Mouse (Mus musculus) limb, embryonic 15.5 days (tissue): ENCODE measurements at regions not wholly inside any gene's neighbourhood (a gene's known extent, or its start where the extent isn't known, plus 50 kb on each side); places are given as distances from the start of the nearest gene placed in this dataset.

ENCODE experiments used
- ATAC-seq: fragments of 200-750 bp; cut with Nextera tagmentation; 2 replicates; pipeline ENCODE4 v1.8.0; 2017; ENCODE audit warnings: low read depth, moderate TSS enrichment; ENCODE audit not compliant: insufficient number of reproducible peaks, low FRiP score, low TSS enrichment
- H3K27ac ChIP-seq: fragments of 300-500 bp; sonication (generic); 2 replicates; pipeline ENCODE4 v1.5.1; 2015; ENCODE audit warnings: moderate library complexity, mild to moderate bottlenecking, inconsistent platforms
- H3K27me3 ChIP-seq: fragments of 300-500 bp; sonication (generic); 2 replicates; pipeline ENCODE4 v1.6.1; 2015; ENCODE audit warnings: inconsistent platforms
- H3K36me3 ChIP-seq: fragments of 300-500 bp; sonication (generic); 2 replicates; pipeline ENCODE4 v1.6.1; 2015; ENCODE audit warnings: inconsistent platforms
- H3K4me1 ChIP-seq: fragments of 300-500 bp; sonication (generic); 2 replicates; pipeline ENCODE4 v1.6.1; 2015; ENCODE audit warnings: inconsistent platforms
- H3K4me2 ChIP-seq: fragments of 300-500 bp; sonication (generic); 2 replicates; pipeline ENCODE4 v1.6.1; 2015; ENCODE audit warnings: mild to moderate bottlenecking, inconsistent platforms
- H3K4me3 ChIP-seq: fragments of 300-500 bp; sonication (generic); 2 replicates; pipeline ENCODE4 v1.5.1; 2015; ENCODE audit warnings: mild to moderate bottlenecking, inconsistent platforms
- H3K9ac ChIP-seq: fragments of 300-500 bp; sonication (generic); 2 replicates; pipeline ENCODE4 v1.6.1; 2015; ENCODE audit warnings: inconsistent platforms
- H3K9me3 ChIP-seq: fragments of 300-500 bp; sonication (generic); 2 replicates; pipeline ENCODE4 v1.6.1; 2016; ENCODE audit warnings: inconsistent platforms
- WGBS: fragments of 180-500 bp; shearing (Covaris S2); methylation state at CpG from one replicate; pipeline ENCODE4 v1.1.7; 2015; 5-methylcytosine and 5-hydroxymethylcytosine counted together

DNA sequence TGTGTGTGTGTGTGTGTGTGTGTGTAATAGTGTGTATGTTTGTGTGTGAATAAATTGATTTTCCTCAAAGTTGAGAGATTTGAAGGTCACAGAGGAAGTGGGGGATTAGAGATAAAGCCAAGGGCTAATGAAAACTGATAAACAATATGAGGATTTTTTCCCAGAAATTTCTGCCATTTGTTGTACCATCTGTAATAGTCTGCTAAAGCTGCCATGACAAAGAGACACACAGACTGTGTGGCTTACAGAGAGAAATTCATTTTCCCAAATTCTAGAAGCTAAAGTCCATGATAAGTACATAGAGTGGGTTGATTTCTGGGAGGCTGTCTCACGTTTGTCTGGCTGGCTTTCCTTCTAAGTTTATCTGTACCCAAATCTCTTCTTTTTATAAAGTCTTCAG is 259.6 kb downstream of the Ndufa4 start:
- H3K27ac ChIP-seq: no peak overlapping the region
- no peak overlapping the region for H3K4me2 ChIP-seq
- 44% methylated on average over 1 of the region's 1 CpGs for WGBS
- H3K4me3 ChIP-seq: no peak overlapping the region
- H3K9ac ChIP-seq: no peak overlapping the region
- ATAC-seq: no peak
- H3K9me3 ChIP-seq: no peaks in the 10 kb centered on the region
- H3K36me3 ChIP-seq: no peaks in the 10 kb centered on the region
- H3K27me3 ChIP-seq: no peaks in the 10 kb centered on the region
- H3K4me1 ChIP-seq: no peaks in the 10 kb centered on the region

DNA sequence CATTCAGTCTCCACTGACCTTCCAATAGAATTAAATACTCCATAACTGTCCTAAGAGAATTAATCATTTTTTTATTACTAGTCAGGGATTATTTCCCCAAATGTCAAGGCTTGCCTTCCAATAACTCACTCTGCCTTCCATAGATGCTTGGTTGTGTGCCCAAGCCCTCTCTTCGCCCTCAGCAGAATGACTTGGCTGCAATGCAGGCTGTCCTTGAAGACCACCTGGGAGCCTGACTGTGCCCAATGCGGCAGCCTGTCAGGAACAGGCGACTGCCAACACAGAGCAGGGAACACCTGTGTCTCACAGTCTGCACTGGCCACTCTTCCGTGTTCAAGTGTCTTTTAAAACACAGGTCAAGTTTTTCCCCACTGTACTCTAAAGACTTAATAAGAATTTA is 294.0 kb downstream of the Ndufa4 start:
- Histone ChIP-seq H3K4me2 (no peak overlapping the region), H3K27ac (no peak overlapping the region), H3K9ac (no peak overlapping the region), H3K36me3 (no peaks in the 10 kb centered on the region), H3K27me3 (no peaks in the 10 kb centered on the region), H3K4me3 (no peak overlapping the region), H3K9me3 (no peaks in the 10 kb centered on the region), H3K4me1 (no peaks in the 10 kb centered on the region)
- no peak for ATAC-seq
- 60% methylated on average over 4 of the region's 4 CpGs for WGBS

DNA sequence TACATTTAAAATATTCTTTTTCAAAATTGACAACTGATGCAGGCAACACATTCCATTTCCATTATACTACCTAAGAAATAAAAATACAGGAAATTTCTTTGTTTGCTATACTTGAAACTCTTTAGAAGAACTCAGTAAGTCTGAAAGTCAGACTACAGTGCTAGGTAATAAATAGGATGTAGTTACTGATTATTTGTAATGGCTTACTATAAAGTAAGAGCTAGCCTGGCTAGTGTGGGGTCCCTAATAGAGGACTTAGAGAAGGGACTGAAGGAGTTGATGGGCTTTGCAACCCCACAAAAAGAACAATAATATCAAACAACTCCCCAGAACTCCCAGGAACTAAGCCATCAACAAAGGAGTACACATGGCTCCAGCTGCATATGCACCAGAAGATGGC is 299.1 kb downstream of the Ndufa4 start:
- Histone ChIP-seq H3K36me3 (no peaks in the 10 kb centered on the region), H3K9ac (no peak overlapping the region), H3K4me3 (no peak overlapping the region), H3K27ac (no peak overlapping the region), H3K4me1 (no peaks in the 10 kb centered on the region), H3K9me3 (no peaks in the 10 kb centered on the region), H3K27me3 (no peaks in the 10 kb centered on the region), H3K4me2 (no peak overlapping the region)
- no peak for ATAC-seq

DNA sequence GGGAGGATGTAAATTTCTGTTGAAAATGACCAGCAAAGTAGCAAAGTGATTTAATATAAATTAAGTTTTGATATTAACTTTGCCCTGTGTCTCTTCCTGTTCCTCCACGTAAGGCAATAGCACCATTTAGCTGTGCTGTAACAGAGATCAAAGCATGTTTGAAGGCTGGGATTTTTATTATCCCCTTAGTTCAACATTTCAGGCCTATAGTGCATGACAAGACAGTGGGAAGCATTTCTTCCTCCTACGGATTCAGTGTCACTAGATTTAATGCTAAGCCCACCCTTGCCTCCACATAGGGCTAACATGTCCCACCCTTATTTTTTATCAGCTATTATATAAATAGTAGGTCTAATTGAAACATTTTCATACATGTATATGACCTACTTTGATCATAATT is 299.6 kb downstream of the Ndufa4 start:
- 56% methylated on average over 2 of the region's 2 CpGs for WGBS
- H3K4me1 ChIP-seq: no peaks in the 10 kb centered on the region
- H3K36me3 ChIP-seq: no peaks in the 10 kb centered on the region
- H3K4me3 ChIP-seq: no peak overlapping the region
- H3K27ac ChIP-seq: no peak overlapping the region
- H3K9ac ChIP-seq: no peak overlapping the region
- no peak overlapping the region for H3K4me2 ChIP-seq
- no peak for ATAC-seq
- H3K27me3 ChIP-seq: no peaks in the 10 kb centered on the region
- no peaks in the 10 kb centered on the region for H3K9me3 ChIP-seq

DNA sequence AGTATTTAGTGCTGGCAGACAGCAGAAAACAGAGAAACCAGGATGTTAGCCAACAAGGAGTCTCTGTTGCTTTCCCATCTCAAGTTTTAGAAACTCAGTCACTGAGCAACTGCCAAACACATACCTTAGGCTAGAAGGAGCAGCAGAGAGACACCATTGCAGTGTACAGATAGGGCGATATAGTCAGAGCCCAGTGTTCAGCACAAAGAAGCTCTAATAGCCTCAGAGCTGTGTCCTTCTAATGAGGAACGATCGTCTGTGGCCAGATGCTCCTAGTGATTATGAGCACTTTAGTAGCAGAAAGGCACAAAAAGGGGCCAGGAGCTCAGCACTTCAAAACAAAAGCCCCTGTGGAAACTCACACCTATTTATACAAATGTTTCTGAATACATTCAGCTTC is 301.2 kb downstream of the Ndufa4 start:
- Histone ChIP-seq H3K4me1 (no peaks in the 10 kb centered on the region), H3K27me3 (no peaks in the 10 kb centered on the region), H3K9me3 (no peaks in the 10 kb centered on the region), H3K4me2 (no peak overlapping the region), H3K9ac (no peak overlapping the region), H3K27ac (no peak overlapping the region), H3K36me3 (no peaks in the 10 kb centered on the region), H3K4me3 (no peak overlapping the region)
- no peak for ATAC-seq
- WGBS: 56% methylated on average over 3 of the region's 3 CpGs

DNA sequence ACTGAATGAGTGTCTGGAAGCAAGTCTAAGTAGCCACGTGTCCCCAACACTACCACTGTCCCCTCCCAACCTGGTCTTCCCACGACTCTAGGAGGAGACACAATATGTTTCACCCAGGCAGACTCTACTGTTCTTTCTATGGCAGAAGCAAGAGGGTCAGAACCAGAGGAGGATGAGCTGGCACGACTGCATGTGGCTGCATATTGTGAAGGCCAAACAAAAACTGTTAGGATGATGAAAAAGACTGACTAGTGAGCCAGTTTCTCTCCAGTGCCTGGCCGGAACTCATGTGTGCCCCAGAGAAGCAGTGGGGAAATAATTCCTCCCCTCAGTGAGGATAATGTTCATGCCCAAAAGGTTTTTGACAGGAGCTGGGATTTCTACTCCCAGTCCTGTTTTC is 301.8 kb downstream of the Ndufa4 start:
- Histone ChIP-seq H3K9me3 (no peaks in the 10 kb centered on the region), H3K36me3 (no peaks in the 10 kb centered on the region), H3K4me1 (no peaks in the 10 kb centered on the region), H3K27ac (no peak overlapping the region), H3K4me2 (no peak overlapping the region), H3K9ac (no peak overlapping the region), H3K4me3 (no peak overlapping the region), H3K27me3 (no peaks in the 10 kb centered on the region)
- 65% methylated on average over 4 of the region's 4 CpGs for WGBS
- no peak for ATAC-seq

DNA sequence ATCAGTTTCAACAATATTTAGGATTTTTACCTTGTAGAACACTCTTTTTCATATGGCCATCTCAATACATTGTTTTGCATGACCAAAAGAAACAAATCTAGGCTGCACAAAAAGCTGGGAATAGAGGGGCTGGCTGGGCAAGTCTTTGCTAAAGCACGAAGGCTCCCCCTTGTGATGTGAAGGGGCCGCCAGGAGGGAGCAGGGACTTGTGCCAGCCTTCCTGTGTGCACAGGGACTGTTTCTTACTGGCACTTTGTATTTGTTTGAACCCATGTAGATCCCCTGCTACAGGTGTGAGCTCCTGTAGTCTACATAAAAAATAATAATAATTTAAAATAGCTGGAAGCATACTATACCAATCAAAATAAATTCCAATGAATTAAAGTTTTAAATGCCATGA is 312.4 kb downstream of the Ndufa4 start:
- no peak overlapping the region for H3K4me2 ChIP-seq
- no peaks in the 10 kb centered on the region for H3K36me3 ChIP-seq
- no peaks in the 10 kb centered on the region for H3K27me3 ChIP-seq
- WGBS: 15% methylated on average over 2 of the region's 2 CpGs
- H3K9me3 ChIP-seq: no peaks in the 10 kb centered on the region
- no peak for ATAC-seq
- no peak overlapping the region for H3K9ac ChIP-seq
- no peak overlapping the region for H3K27ac ChIP-seq
- H3K4me3 ChIP-seq: no peak overlapping the region
- 0 out of 2 replicates have a peak, but pooled peaks cover 7% of the 10 kb centered on the region for H3K4me1 ChIP-seq

DNA sequence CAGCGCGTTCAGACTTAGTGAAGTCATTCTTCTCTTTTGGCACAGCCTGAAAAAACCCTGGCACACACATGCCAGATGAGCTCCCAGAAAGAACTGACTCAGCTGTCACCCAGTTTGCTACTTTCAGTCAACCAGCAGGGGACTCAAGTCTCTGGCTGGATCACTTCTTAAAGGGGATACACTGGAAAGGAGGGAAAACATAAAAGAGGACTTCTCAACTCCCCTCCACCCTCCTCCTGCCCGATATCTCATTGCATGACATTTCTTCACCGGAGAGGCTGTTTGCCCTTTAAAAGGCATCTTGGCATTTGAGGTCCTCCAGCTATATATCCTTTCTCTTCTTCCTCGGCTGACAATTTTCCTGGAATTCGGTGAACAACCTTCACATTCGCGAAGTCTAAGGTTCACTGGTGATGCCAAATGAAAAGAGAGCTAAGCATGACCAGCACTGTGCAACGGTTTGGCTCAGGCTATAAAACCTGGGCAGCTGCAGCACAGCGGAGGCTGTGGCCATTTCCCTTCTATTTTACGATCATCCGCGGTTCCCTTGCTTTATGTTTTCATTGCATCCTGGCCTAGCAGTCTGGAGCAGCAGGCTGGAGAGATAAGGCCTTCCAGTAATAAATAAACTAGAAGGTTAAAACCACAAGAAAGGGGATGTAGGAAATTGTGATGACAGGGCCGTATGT is 313.6 kb downstream of the Ndufa4 start:
- Histone ChIP-seq H3K4me3 (0 out of 2 replicates have a peak overlapping the region, but pooled peaks have one; percentile 2), H3K4me1 (0 out of 2 replicates have a peak, but pooled peaks cover 7% of the 10 kb centered on the region), H3K9ac (no peak overlapping the region), H3K27me3 (no peaks in the 10 kb centered on the region), H3K27ac (no peak overlapping the region), H3K36me3 (no peaks in the 10 kb centered on the region), H3K9me3 (no peaks in the 10 kb centered on the region), H3K4me2 (peak overlapping the region; percentile 32)
- 18% methylated on average over 14 of the region's 14 CpGs for WGBS
- no peak for ATAC-seq

DNA sequence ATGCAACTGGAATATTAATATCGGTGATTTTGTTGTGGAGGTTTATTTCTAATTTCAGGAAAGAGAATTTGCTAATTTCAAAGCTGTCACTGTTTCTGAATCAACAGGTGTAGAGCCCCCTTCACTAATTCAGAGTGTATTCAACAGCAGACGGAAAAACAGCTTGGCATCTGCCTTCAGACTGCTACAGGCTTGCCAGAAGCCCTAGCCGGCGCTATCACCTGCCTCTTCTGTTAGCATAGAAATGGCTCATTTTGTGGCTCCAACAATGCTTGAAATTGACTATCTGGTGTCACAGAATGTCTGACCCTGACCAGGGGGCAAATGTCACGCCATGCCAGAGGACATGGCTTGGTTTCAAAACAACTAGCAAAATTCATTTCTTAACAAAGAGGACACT is 331.2 kb downstream of the Ndufa4 start:
- H3K9ac ChIP-seq: no peak overlapping the region
- ATAC-seq: no peak
- H3K27ac ChIP-seq: no peak overlapping the region
- 88% methylated on average over 5 of the region's 5 CpGs for WGBS
- no peaks in the 10 kb centered on the region for H3K27me3 ChIP-seq
- H3K4me3 ChIP-seq: no peak overlapping the region
- no peaks in the 10 kb centered on the region for H3K36me3 ChIP-seq
- H3K4me2 ChIP-seq: no peak overlapping the region
- H3K4me1 ChIP-seq: no peaks in the 10 kb centered on the region
- H3K9me3 ChIP-seq: no peaks in the 10 kb centered on the region

DNA sequence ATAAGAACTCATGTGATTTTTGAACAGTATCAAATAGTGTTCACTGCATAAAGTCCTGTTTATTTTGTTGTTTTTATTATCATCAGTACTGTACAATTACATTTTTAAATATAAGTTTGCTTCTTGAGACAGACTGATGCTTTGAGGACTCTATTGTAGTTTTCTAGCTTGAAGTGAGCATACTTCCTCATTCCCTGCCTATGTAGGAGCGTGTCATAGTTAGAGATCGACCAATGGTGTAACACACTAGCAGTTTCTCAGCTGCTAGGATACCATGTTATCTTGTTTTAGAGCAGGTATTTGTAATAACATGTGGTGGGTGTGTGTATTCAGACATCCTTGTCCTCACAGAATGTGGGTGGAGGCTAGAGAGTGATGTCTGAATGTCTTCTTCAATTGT is 342.1 kb downstream of the Ndufa4 start:
- Histone ChIP-seq H3K4me2 (no peak overlapping the region), H3K4me3 (no peak overlapping the region), H3K9me3 (no peaks in the 10 kb centered on the region), H3K9ac (no peak overlapping the region), H3K4me1 (no peaks in the 10 kb centered on the region), H3K27me3 (no peaks in the 10 kb centered on the region), H3K27ac (no peak overlapping the region), H3K36me3 (no peaks in the 10 kb centered on the region)
- ATAC-seq: no peak
- WGBS: 88% methylated on average over 2 of the region's 2 CpGs

DNA sequence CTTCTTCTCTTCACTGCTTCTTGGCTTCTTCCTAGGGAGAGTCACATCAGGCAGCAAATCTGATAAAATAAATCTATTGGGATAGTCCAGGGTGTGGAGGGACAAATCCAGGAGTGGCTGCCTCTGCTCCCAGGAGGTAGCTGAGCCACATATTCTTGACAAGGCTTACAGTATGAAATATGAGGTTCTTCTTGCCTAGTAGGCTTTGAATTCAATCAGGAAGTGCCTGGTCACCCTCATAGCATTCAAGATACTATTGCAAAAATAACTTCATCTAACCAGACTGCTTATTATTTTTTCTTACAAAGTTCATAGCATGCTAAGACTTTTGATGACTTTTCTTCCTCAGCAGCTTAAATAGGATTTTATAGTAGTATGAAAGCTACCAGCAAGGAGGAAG is 356.8 kb downstream of the Ndufa4 start:
- Histone ChIP-seq H3K27me3 (no peaks in the 10 kb centered on the region), H3K9ac (no peak overlapping the region), H3K27ac (no peak overlapping the region), H3K4me3 (no peak overlapping the region), H3K9me3 (no peaks in the 10 kb centered on the region), H3K4me2 (no peak overlapping the region), H3K4me1 (no peaks in the 10 kb centered on the region), H3K36me3 (no peaks in the 10 kb centered on the region)
- no peak for ATAC-seq

DNA sequence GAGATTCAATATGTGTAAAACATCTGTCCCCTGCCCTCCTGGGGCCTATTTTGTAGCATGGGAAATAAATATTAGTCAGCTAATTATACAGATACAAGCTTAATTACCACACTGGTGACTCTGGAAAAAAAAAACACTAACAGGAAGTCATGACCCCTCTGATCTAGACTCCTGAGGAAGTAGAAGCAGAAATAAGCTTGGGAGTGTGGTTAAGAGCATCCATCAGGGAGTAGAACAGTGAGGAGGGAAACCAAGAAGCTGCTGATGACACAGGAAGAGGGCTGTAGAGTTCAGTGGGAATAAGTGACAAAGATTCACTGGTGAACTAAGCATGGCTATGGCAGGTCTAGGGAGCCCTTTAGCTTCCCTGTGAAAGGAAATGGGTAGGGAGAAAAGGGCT is 360.0 kb downstream of the Ndufa4 start:
- ATAC-seq: no peak

More for the DNA sequence above, 360.0 kb downstream of the Ndufa4 start:
- Histone ChIP-seq H3K9me3 (no peaks in the 10 kb centered on the region), H3K4me3 (no peak overlapping the region), H3K27me3 (no peaks in the 10 kb centered on the region), H3K27ac (no peak overlapping the region), H3K36me3 (no peaks in the 10 kb centered on the region), H3K4me2 (no peak overlapping the region), H3K4me1 (no peaks in the 10 kb centered on the region), H3K9ac (no peak overlapping the region)
